Mouse (Mus musculus): Measurements from ENCODE around the gene Clip3. TPM values are rescaled to one million over a fixed set of nuclear protein-coding genes. Genes with fewer than 3 reads are reported as not detected.
A peak's percentile ranks its signal among the peaks of the same experiment; 100 is the strongest.

Gene Clip3
- total RNA-seq (2022), result 100 to 1,000 TPM; 351 to 448 (median 412) TPM

DNA sequence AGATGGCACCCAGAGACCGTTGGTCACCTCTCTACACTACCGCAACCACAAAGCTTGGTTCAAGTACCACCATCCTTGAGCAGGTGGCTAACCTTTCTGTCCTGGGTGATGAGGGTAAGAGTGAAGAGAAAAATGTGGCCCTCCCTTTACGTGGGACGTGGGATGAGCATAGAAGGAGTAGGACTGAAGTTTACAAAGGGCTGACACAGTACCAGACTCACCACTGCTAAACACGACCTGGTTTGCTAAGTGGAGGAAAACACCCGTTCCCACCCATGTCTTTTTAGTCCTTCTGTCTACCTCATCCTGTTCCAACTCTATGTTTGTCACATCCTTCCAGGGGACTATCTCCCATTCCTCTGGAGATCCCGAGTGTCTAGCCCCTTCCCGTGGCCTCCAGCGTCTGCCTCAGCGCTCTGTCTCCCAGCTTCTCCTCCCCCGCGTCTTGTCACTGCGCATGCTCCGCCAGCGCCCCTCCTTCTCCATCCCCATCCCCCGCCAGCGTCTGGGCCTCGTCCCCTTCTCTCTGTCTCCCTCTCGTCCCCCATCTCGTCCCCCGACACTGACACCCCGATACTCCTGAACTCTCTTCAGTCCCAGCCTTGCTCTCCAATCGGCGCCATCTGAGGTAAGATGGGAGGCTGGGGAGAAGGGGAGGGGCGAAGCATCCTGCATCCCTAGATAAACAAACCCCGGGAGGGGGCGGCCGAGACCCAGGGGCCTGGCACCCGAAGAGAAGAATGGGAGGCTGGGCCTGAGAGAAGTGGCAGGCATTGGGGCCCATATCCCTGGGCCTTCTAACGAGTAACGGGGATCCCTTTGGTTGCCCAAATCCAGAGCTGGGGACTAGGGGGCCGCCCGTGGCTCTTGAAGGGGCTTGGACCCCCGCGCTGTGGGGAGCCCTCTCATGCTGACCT is at the start of gene Clip3:
Clip3 (plus strand) TSS at position 514 of the 917 bp plus-strand sequence.
- DNase-seq (ENCODE audit: low spot score in 2 of 2), result peak; percentile 85 to 90

DNA sequence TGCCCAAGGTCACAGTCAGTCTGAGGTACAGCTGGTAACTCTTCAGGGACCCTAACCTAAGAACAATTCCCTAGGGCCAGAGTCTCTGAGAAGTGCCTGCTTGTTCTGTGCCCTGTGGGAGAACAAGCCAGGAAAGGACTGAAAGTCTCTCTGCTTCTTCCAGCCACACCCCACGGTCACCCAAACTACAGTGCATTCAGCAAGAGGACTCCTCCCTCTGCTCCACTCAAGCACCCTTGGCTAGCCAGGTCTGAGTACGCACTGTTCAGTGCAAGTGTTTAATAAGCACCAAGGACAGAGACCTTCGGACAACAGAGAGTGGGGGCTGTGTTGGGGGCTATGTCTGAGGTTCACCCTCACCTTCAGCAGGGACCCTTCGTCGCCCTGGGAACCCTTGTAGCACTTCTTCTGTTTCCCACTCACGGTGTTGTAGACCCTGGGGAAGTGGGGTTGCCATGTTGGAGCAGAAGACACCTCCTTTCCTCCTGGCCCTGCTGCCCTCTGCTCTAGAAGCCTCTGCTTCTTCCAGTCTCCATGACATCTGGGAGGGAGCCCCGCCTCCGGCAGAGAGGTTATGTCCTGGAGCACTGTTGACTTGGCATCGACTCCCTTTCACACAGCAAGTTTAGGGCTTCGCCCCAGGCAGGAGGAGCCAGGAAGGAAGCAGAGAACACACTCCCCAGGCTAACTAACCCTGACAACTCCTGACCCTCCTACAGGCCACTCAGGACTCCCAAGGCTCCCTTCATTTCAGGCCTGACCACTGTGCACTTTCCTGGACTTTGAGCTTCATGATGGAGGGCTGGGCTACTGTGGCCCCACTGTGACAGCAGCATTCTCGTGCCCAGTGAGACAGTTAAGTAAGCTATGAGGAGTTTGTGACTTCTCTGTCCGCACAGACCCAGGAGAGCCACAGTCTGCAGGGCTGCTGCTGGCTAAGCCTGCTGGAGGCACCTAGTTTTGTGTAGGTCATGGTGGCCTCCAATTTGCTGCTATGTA is 39.3 kb upstream of the Clip3 start:
- no peak for DNase-seq (ENCODE audit: low spot score in 2 of 2)

DNA sequence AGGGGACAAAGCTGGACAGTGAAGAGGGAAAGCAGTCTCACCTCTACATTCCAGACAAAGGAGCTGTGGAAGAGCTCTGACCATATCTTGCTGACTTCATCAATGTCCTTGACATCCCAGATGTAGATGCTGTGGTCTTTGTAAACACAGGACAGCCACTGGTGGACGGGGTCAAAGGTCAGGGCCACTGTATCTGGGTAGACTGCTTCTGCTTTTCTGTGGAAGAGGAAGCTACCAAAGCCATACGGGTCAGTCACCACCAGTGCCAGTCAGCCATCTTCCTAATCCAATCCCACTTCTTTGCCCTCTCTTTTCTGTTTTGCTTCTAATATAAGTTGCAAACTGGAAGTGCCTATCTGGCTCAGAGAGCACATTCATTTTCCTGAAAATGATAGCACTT is 26.5 kb upstream of the Clip3 start:
- DNase-seq (ENCODE audit: low spot score in 2 of 2), result no peak

DNA sequence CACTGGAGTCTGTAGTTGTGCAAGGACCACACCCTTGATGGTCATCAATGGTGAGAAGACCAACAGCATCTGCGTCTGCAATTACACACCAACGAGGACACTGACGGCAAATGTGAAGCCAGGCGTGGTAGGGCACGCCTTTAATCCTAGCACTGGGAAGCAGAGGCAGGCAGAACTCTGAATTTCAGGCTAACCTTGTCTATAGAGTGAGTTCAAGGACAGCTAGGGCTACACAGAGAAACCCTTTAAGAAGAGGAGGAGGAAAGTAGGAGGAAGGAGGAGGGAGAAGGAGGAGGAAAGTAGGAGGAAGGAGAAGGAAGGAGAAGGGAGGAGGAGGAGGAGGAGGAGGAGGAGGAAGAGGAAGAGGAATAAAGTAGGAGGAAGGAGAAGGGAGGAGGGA is 26.0 kb upstream of the Clip3 start:
- DNase-seq (ENCODE audit: low spot score in 2 of 2), result no peak

DNA sequence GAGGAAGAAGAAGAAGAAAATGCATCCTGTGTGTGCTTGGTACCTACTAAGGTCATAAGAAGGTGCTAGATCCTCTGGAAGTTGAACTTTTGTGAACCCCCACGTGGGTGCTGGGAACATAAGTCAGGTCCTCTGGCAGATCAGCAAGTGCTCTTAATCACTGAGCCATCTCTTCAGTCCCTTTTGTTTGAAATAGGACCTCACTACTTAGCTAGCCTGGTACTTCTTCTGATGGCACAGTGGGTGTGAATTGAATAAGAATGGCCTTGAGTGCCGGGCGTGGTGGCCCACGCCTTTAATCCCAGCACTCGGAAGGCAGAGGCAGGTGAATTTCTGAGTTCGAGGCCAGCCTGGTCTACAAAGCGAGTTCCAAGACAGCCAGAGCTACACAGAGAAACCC is 25.6 kb upstream of the Clip3 start:
- DNase-seq (ENCODE audit: low spot score in 2 of 2), result no peak

DNA sequence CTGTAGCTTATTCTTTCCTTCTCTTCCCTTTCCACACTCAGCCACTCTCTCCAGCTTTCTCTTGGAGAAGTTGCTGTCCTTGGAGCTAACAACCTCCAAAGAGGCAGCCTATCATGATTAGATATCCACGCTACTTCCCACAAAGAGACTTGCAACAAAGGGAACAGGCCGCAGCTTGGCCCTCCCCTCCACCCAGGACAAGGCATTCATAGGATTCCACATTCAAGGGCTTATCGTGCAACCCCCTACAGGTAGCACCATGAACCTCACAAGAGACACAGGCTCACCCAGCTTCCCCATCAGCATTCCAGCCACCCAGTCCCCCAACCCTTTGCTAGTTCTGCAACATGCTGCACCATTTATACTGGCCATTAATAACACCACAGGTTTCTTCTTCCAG is 24.7 kb upstream of the Clip3 start:
- DNase-seq (ENCODE audit: low spot score in 2 of 2), result no peak

DNA sequence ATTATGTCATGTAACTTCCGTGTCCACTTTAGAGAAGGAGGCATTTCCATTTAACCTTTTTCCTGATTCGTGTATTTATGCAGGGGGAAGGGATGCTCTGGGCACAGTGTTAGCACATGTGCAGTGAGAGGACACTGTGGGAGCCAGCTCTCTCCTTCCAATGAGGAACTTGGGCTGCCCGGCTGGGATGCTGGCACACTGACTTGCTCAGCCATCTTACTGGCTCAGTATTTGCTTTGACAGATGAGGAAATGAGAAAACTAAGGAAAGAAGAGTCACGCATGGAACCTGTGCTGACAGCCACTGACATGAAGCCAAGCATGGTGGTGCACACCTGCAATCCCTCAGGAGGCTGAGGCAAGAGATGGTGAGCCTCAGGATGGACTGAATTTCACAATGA is 21.9 kb upstream of the Clip3 start:
- DNase-seq (ENCODE audit: low spot score in 2 of 2), result no peak

DNA sequence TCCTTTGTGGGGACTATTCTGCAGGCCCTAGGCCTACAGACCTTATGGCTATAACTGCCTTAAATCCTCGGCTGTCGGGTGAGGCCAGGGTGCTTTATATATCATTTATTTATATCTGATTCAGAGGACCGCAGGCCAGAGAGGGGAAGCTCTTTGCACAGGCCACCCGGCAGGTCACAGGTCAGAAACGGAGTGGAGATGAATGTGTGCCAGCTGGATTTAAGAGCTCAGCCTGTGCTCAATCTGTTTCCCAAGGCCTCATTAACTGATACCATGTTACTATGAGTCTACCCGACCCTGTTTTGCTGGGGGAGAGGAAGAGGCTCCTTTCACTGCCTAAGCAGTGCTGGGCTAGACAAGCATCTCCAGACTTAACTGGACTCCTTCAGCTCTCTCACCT is 17.1 kb upstream of the Clip3 start:
- no peak for DNase-seq (ENCODE audit: low spot score in 2 of 2)

DNA sequence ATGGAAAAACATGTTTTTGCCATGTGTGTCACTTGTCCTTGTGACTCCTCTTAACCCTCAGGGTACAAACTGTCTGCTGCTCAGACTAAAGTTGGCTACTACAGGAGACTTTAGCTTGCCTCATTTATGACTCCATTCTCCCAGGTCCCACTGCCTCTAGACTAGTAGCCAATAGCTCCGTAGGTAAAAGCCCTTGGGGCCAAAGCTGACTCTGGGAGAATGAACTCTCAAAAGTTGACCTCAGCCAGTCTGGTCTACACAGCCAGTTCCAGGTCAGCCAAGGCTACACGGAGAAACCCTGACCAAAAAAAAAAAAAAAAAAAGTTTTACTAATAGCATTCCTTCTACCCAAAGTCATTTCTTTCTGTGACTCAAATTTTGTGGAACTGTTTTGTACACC is 12.6 kb upstream of the Clip3 start:
- no peak for DNase-seq (ENCODE audit: low spot score in 2 of 2)

DNA sequence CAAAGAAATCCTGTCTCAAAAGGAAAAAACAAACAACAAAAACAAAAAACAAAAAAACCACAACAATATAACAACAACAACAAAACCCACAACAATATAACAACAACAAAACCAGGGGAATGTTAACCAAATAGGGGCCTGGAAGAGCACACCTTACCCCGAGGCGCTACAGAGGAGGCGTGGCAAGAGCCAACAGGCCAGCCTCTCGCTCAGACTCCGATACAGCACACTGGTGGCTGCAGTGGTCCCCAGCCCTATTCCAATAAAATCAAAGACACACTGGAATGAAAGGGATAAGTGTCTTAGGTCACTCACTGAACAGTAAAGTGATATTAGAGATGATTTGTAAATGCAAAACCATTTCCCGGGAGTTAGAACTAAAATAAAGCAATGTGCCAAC is 12.0 kb upstream of the Clip3 start:
- no peak for DNase-seq (ENCODE audit: low spot score in 2 of 2)

DNA sequence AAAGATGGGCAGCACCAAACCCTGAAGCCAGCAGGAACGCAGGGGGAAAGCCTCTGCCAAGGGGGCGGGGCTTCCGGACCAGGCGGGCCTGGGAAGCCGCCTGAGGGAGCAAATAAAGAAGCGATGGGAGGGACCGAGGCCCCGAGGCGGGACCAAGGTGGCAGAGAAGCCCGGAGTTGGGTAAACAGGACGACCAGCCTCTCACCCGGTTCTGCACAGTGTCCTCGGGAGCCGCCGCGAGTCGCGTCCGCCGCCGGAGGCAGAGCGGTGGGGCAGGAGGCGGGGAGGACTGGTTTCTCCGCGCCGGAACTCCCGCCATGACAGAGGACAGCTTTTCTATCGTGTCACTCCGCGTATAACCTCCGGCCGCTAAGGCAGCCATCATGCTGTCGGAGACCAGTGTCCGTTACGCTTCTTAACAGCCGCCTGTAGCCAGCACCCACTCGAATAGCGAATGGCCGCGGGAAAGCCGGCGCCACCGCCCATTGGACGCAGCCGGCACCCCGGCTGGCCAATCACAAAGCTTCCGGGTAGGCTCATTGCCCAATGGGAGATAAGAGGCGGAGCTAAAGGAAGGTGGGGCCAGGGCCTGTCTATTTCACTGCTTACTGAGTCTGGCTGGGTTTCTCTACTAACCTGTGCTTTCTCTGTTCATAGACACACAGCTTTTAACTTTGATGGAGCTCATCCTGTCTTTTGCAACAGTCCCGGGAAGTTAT is 11.4 kb upstream of the Clip3 start, which contains the start of the genes Thap8 and Wdr62:
Thap8 (plus strand) TSS at position 144 of the 719 bp plus-strand sequence.
Wdr62 (minus strand) TSS at position 469 of the 719 bp plus-strand sequence.
- peak; percentile 84 to 91 for DNase-seq (ENCODE audit: low spot score in 2 of 2)

DNA sequence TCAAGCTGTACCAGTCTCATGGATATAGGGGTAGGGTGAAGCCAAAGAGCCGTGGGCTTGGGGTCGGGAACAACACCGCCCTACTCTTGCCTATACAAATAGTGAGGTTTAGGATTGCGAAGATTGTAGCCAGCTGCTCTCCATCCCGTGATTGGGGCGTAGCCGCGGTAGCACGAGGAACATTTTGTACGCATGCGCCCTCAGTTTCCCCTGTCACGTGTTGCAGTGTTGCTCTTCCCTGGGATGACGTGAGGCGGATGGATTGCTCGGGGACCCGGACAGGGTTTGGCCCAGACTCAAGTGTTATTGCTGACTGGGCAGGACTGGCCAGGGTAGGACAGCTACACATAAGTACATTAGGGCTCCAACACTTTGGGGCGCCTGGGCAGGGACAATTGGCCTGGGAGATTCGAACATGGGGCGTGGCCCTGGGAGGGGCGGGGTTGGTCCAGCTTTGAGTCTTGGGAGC is 10.8 kb upstream of the Clip3 start:
- peak; percentile 88 to 91 for DNase-seq (ENCODE audit: low spot score in 2 of 2)

DNA sequence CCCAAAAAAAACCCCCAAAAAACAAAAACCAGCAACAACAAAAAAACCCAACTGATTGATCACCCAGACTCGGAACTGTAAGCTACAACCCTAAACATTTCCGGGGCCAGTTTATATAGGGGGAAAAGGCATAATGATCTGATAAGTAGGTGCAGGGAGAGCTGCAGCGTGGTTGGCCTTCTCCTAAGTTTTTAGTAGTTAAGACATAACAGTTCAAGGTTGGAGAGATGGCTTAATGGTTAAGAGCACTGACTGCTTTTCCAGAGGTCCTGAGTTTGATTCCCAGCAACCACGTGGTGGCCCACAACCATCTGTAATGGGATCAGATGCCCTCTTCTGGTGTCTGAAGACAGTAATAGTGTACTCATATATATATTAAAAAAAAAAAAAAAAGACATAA is 10.0 kb upstream of the Clip3 start:
- no peak for DNase-seq (ENCODE audit: low spot score in 2 of 2)

DNA sequence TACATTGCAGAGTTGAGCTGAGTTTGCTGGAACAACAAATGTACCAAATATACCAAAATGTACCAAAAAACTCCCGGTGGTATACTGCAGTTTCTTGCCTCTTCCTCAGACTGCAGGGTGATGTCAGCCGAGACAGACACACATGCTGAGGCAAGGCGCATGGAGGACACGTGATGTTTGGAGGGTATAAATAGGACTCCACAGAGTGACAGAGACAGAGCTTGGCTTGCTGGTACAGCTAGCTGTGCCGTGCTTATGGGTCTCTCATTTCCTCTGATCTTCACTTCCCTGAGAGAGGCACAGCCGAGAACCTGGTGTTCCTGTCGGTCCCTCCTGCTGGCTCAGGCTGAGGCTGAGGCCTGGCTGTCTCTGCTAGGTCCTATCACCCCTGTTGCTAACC is 8.8 kb upstream of the Clip3 start:
- no peak for DNase-seq (ENCODE audit: low spot score in 2 of 2)

DNA sequence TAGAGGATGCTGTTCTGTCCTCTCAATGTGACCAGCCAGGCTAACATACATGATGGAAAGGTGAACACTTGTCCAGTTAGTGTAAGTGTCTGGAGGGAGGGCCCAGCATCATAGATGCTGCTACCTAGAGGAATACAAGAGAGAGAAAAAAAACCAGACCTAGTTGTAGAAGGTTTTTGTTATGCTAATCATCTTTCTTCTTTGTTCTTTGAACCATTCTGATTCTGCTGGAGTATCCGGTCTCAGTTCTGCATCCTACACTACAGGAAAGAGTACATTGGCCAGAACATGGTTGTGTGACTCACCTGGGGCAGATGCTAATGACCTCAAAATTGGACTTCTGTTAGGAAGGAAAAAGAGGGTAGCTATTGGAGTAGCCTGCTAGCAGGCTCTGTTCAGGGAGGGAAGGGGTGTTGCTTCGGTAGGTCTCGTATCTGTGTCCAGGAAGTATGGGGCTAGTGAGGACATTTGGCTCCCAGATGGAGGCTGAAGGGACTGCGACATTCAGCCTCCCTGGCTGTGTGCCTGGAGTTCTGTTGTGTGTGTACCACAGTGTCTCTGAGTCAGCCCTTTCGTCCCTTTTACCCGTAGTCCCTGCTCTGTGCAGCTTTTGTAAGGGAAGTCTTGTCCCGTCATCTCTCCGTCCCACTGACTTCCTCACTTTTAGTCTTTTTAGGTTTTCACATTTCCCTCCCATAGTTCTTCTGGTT is 4.7 kb upstream of the Clip3 start:
- DNase-seq (ENCODE audit: low spot score in 2 of 2), result no peak

DNA sequence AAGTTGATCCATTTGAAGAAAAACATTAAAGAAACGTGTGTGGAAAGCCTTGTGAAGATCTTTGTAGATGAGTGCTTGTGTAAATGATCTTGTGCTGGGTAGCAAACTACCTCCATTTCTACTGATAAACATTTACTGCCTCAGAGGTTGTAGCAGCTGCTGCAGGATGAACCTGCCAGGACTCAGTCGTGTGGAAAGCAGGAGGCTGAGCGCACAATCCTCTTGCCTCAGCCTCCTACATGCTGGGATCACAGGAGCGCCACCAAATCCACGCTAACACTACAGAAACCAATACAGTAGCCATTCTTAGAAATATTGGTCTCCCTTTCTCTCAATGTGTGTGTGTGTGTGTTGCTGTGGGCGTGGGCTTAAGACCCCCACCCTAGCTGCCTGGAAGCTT is 3.5 kb upstream of the Clip3 start:
- no peak for DNase-seq (ENCODE audit: low spot score in 2 of 2)

DNA sequence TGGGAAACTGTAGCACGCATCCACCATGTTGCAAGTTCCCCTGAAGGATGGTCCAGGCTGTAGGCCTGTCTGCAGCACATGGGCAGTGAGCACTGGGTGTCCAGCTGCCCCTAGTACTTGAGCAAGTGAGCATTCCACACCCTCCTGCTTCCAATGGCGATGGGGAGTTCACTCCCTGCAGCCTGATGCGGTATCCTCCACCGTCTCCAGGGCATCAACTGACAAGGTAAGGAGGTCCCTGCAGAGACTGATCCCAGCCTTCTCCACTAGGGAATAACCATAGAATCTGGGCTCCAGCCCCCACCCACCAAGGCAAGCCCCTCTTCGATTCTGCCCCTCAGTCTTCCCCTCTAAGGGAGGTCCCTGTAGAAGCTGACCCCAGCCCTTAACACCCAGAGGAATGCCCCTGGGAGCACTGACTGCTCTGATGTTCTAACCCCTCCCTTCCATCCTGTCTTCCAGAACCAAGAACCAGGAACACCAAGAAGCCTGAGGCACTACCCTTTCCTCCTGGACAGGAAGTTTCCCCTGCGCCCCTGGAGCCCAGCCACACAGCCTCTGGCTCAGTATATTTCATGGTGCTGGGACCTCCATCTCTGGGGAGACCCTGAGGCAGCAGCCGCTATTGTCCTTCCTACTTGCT is 2.3 kb upstream of the Clip3 start:
- no peak for DNase-seq (ENCODE audit: low spot score in 2 of 2)

DNA sequence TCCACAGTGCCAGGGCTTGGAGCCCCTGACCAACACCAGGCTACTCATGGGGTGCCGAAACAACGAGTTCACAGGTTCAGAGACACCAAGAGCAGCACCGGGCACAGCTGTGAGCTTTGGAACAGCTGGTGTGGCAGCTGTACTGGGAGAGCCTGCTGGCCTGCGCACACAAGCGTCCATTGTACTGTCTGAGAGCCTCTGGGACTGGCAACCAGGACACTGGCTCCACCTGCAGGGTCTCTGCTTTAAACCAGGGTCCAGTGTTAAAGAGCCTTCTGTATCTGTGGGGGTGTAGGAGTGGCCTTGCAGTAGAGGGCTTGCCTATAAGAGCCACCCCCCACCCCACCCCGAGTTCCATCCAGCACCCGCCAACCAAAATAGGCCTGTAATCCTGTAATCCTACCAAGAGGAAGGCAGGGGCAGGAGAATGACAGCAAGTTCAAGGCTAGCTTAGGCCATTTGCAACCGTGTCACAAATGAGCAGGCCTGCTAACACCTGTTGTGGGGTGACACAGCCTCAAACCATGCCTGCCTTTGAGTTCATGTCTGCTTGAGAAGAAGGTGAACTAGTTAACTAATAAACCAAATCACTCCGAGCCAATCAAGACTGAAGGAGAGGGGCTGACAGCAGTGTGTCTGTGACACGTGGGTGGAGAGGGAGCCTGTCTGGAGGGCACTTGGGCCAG is 1.7 kb upstream of the Clip3 start:
- DNase-seq (ENCODE audit: low spot score in 2 of 2), result no peak

DNA sequence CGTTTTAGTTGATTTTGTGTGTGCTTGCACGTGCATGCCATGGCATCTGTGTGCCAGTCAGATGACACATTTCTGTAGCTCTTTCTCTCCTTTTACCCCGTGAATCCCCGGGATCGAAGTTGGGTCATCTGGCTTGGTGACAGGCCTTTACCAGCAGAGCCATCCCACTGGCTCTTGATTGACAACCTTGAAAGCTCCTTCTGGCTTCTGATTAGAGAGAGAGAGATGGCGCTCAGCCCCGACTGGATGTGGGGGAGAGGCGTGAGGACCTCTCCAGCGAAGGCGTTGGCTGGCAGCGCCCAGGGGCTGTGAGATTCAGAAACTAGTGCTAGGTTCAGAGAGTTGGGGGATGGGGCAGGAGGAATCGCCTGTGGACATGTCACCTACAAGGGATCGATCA is 2.3 kb downstream of the Clip3 start:
- no peak for DNase-seq (ENCODE audit: low spot score in 2 of 2)
